Mouse (Mus musculus) heart, postnatal 0 days (tissue): ENCODE data around the gene Osbpl5. TPM values are rescaled to one million over a fixed set of nuclear protein-coding genes. Genes with fewer than 3 reads are reported as not detected.

Source experiments
- ATAC-seq: fragments of 200-750 bp; cut with Nextera tagmentation; 2 replicates; pipeline ENCODE4 v1.8.0; 2017; ENCODE audit warnings: low read depth, moderate number of reproducible peaks, moderate library complexity; ENCODE audit not compliant: insufficient read depth
- DNase-seq: peaks from one replicate; pipeline ENCODE4 v3.0.0-alpha.2; 2016; ENCODE audit warnings: low spot score
- H3K27ac ChIP-seq: fragments of 300-500 bp; sonication (generic); 2 replicates; pipeline ENCODE4 v1.5.1; 2014; ENCODE audit warnings: low read depth, mild to moderate bottlenecking
- H3K27me3 ChIP-seq: fragments of 300-500 bp; sonication (generic); 2 replicates; pipeline ENCODE4 v1.6.1; 2014; ENCODE audit warnings: low read length, mixed read lengths; ENCODE audit not compliant: control insufficient read depth, insufficient read depth
- H3K36me3 ChIP-seq: fragments of 300-500 bp; sonication (generic); replicated peaks from 2 replicates; pipeline ENCODE4 v1.6.1; 2014; ENCODE audit warnings: low read length, mixed read lengths; ENCODE audit not compliant: control insufficient read depth, insufficient read depth
- H3K4me1 ChIP-seq: fragments of 300-500 bp; sonication (generic); 2 replicates; pipeline ENCODE4 v1.6.1; 2014; ENCODE audit warnings: antibody characterized with exemption; ENCODE audit not compliant: control insufficient read depth, insufficient read depth
- H3K4me2 ChIP-seq: fragments of 300-500 bp; sonication (generic); 2 replicates; pipeline ENCODE4 v1.6.1; 2014; ENCODE audit warnings: low read depth, mild to moderate bottlenecking, low read length, moderate library complexity
- H3K4me3 ChIP-seq: fragments of 300-500 bp; sonication (generic); 2 replicates; pipeline ENCODE4 v1.5.1; 2014; ENCODE audit warnings: low read depth, low read length
- H3K9ac ChIP-seq: fragments of 300-500 bp; sonication (generic); replicated peaks from 2 replicates; pipeline ENCODE4 v1.6.1; 2014; ENCODE audit warnings: low read depth, low read length, mixed read lengths
- H3K9me3 ChIP-seq: fragments of 300-500 bp; sonication (generic); replicated peaks from 2 replicates; pipeline ENCODE4 v1.6.1; 2016; ENCODE audit warnings: low read length; ENCODE audit not compliant: control insufficient read depth
- CTCF ChIP-seq: IDR thresholded peaks from 2 replicates; pipeline ENCODE4 v1.5.1; 2016; ENCODE audit warnings: antibody characterized with exemption, control low read depth, low read depth
- EP300 ChIP-seq: IDR thresholded peaks from 2 replicates; pipeline ENCODE4 v1.6.1; 2016; ENCODE audit warnings: antibody characterized with exemption, low read depth
- WGBS: fragments of 180-500 bp; shearing (Covaris S2); extraction: QIAGEN DNeasy Blood & Tissue Kit; methylation state at CpG from one replicate; pipeline ENCODE4 v1.1.7; 2014; 5-methylcytosine and 5-hydroxymethylcytosine counted together
- polyA plus RNA-seq: library from polyadenylated mRNA; unstranded; fragments of >200 nt; fragmentation: Nextera tagmentation; extraction: Ambion mirVana; gene quantifications from 2 replicates; pipeline ENCODE4 v1.2.1, GENCODE M21; 2015
- total RNA-seq: library from RNA; depleted of rRNA; stranded (reverse); fragments of >200 nt; gene quantifications from 2 replicates; pipeline ENCODE4 v1.2.3, GENCODE M21; 2014; ENCODE audit warnings: low replicate concordance

Gene Osbpl5
- total and polyA plus RNA-seq, 2 experiments from 2014 or later, result 18.1 to 58.7 TPM

DNA sequence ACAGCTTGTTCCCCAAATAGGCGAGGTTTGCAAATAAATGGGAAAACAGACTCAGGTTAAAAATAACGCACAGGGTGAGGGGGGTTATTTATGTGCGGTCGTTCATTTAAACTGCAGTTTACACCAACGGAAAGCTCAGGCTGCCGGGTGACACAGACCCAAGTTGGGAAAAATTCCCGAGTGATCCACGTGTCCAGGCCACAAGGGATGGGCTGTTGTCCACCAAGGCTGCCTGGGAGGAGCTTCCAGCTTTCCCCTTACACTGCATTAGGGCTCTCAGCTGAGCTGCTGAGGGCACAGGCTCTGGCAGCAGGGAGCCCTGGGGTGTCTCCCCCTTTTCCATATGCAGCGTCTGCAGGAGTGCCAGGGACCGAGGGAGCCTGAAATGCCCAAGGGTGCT is 26.9 kb downstream of the Osbpl5 start:
- Histone ChIP-seq H3K4me2 (no peak overlapping the region), H3K9me3 (no peaks in the 10 kb centered on the region), H3K9ac (no peak overlapping the region), H3K36me3 (0 out of 2 replicates have a peak, but pooled peaks cover 5% of the 10 kb centered on the region), H3K27me3 (no peaks in the 10 kb centered on the region), H3K27ac (no peak overlapping the region), H3K4me3 (no peak overlapping the region), H3K4me1 (peaks cover 11% of the 10 kb centered on the region)
- no peak for DNase-seq
- WGBS, result 64% methylated on average over 10 of the region's 10 CpGs
- peak; percentile 40; the same call in 1 of the 2 replicates for ATAC-seq
- TF ChIP-seq EP300, result no peak
- no peak for TF ChIP-seq CTCF

DNA sequence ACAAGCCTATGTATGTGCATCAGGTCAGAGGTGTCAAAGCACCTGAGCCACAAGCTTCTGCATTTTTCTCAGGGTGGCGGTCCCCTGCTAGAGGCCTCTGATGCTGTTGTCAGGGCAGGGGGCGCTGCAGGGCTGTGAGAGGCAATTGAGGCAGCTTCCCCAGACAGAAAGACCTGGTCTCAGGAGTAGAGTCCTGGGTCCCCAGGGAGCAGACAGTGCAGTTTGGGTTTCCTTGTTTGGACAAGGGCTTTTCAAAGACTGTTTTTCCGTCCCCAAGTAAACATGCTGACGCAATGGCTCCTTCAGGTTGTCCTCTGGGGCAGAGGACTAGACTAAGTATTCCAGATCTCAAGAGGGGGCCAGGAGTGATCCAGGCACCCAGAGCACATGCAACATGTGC is 30.4 kb downstream of the Osbpl5 start:
- Histone ChIP-seq H3K4me1 (peaks cover 11% of the 10 kb centered on the region), H3K9ac (no peak overlapping the region), H3K9me3 (no peaks in the 10 kb centered on the region), H3K27me3 (no peaks in the 10 kb centered on the region), H3K4me3 (no peak overlapping the region), H3K27ac (no peak overlapping the region), H3K4me2 (no peak overlapping the region), H3K36me3 (0 out of 2 replicates have a peak, but pooled peaks cover 5% of the 10 kb centered on the region)
- no peak for TF ChIP-seq EP300
- TF ChIP-seq CTCF, result no peak
- 88% methylated on average over 4 of the region's 4 CpGs for WGBS
- DNase-seq, result no peak
- no peak for ATAC-seq

DNA sequence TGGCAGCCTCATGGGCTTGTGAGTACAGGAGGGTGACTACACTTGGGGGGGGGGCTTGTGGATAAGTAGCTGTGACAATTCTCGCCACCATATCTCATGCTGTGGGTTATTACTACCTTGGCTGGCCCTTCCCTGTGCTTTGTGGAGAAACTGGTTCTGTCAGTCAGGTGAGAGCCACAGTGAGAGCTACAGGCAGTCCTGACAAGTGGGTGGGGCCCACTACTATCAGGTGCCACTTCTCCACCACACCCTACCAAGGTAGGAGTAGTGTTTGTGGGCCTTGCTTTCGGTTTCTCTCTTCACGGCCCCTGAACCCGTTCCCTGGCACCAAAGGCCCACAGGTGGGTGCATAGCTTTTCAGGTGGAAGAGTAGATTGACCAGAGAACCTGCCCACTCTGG is 32.9 kb downstream of the Osbpl5 start:
- H3K4me3 ChIP-seq, result no peak overlapping the region
- WGBS, result 93% methylated on average over 4 of the region's 4 CpGs
- TF ChIP-seq CTCF, result no peak
- TF ChIP-seq EP300, result no peak
- H3K9me3 ChIP-seq, result no peaks in the 10 kb centered on the region
- H3K27me3 ChIP-seq, result no peaks in the 10 kb centered on the region
- no peak for ATAC-seq
- H3K4me1 ChIP-seq, result peaks cover 8% of the 10 kb centered on the region
- H3K9ac ChIP-seq, result no peak overlapping the region
- H3K27ac ChIP-seq, result no peak overlapping the region
- H3K4me2 ChIP-seq, result no peak overlapping the region
- no peak for DNase-seq
- 0 out of 2 replicates have a peak, but pooled peaks cover 5% of the 10 kb centered on the region for H3K36me3 ChIP-seq

DNA sequence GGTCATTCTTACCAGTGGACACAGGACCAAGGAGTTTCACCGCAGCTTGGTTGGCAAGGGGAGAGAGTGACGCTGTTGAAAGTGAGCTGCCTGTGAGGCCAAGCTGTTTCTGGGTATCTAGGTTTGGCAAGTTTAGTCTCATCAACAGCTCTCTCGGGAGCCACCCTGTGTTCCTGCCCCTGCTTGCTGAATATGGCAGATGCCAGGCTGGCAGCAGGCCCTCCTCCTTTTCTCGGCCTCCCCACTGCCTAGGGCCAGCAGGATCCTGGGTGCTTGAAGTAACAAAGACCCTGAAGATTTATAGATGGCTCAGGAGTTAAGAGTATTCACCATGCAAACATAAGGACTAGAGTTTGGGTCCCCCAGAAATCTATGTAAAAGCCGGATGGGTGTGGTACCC is 34.1 kb downstream of the Osbpl5 start:
- no peak overlapping the region for H3K27ac ChIP-seq
- DNase-seq, result no peak
- TF ChIP-seq CTCF, result no peak
- TF ChIP-seq EP300, result no peak
- no peak overlapping the region for H3K4me3 ChIP-seq
- no peak overlapping the region for H3K9ac ChIP-seq
- ATAC-seq, result no peak
- H3K4me2 ChIP-seq, result no peak overlapping the region
- no peaks in the 10 kb centered on the region for H3K27me3 ChIP-seq
- H3K9me3 ChIP-seq, result no peaks in the 10 kb centered on the region
- peaks cover 9% of the 10 kb centered on the region for H3K4me1 ChIP-seq
- H3K36me3 ChIP-seq, result 0 out of 2 replicates have a peak, but pooled peaks cover 4% of the 10 kb centered on the region
- 78% methylated on average over 5 of the region's 5 CpGs for WGBS

DNA sequence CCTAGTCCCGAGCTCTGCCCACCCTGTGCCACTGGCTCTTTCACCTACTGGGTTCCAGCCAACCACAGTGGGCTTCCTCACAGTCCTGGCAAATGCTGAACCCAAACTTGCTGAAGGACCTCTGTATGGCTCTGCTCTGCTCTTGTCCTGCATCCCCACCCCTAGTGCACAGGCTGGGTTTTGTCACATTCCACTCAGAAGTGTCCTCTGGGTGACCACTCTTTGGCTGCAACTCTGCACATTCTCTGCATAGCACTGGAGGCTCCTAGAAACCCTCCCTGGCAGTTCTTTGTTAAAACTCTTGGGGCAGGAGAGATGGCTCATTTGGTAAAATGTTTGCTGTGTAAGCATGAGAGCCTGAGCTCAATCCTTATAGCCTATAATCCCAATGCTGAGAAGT is 39.0 kb downstream of the Osbpl5 start:
- no peak overlapping the region for H3K4me3 ChIP-seq
- peak; percentile 87 for ATAC-seq
- peaks cover 28% of the 10 kb centered on the region for H3K4me1 ChIP-seq
- peaks cover 18% of the 10 kb centered on the region; the same call in 1 of the 2 replicates for H3K36me3 ChIP-seq
- no peak for TF ChIP-seq CTCF
- TF ChIP-seq EP300, result no peak
- DNase-seq, result peak; percentile 63
- H3K4me2 ChIP-seq, result no peak overlapping the region
- no peaks in the 10 kb centered on the region for H3K9me3 ChIP-seq
- WGBS, result 56% methylated on average over 1 of the region's 1 CpGs
- H3K27me3 ChIP-seq, result no peaks in the 10 kb centered on the region
- H3K9ac ChIP-seq, result no peak overlapping the region
- H3K27ac ChIP-seq, result peak overlapping the region; percentile 64

DNA sequence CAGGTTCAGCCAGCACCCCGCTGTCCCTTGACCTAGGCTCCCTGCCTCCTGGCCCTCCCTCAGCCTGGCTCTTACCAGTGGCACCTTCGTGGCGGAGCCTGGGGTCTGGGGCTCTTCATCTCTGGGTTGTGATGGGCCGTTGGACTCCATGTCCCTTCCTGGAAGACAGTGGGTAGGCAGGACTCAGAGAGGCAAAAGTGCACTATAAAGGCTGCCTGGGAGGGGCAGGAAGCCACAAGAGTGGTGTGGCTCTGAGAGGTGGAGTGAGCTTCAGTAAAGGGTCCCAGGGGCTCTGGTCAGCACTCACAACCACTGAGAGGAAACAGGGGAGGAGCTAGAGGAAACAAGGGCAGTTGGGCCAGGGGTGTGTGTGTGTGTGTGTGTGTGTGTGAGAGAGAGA is 43.4 kb downstream of the Osbpl5 start:
- no peak overlapping the region for H3K4me3 ChIP-seq
- H3K4me2 ChIP-seq, result no peak overlapping the region
- H3K9ac ChIP-seq, result no peak overlapping the region
- no peaks in the 10 kb centered on the region for H3K9me3 ChIP-seq
- ATAC-seq, result no peak
- DNase-seq, result no peak
- peaks cover 42% of the 10 kb centered on the region for H3K36me3 ChIP-seq
- no peaks in the 10 kb centered on the region for H3K27me3 ChIP-seq
- TF ChIP-seq EP300 (no peak), CTCF (no peak)
- H3K4me1 ChIP-seq, result peaks cover 33% of the 10 kb centered on the region
- WGBS, result 84% methylated on average over 4 of the region's 4 CpGs
- no peak overlapping the region for H3K27ac ChIP-seq
